Mouse (Mus musculus): Measurements from ENCODE around the gene Snrnp35. TPM values are rescaled to one million over a fixed set of nuclear protein-coding genes. Genes with fewer than 3 reads are reported as not detected.

The Snrnp35 gene
- total and polyA plus RNA-seq, 3 experiments = 10.1 to 26.6 (median 10.2) TPM

DNA sequence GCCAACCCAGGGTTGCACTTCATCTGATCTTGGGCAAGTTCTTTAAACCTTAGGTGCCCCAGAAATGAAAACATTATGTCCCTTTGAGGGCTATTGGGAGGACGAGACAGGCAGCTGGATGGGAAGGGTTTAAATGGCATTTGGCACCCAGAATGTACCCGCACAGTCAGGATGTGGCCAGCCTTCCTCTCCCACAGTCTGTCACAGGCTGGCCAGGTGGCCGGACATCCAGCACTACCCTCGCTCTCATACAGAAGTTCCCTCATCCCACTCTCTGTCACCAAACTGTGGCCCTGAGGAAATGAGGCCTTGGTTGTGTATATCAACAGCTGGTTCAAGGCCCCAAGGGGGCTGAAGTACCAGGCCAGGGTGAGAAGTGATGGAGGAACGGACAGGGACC is 42.0 kb downstream of the Snrnp35 start:
- peaks cover 34% of the 10 kb centered on the region for H3K27me3 ChIP-seq (ENCODE audit: insufficient read depth, low read length)
- no peak overlapping the region for H3K4me3 ChIP-seq (ENCODE audit: low read depth, low read length)
- DNase-seq (ENCODE audit: low spot score) = no peak
- no peaks in the 10 kb centered on the region for H3K36me3 ChIP-seq (replicated peaks)
- no peak for ATAC-seq (ENCODE audit: extremely low read depth, insufficient number of reproducible peaks, low FRiP score, poor library complexity, severe bottlenecking)
- H3K4me1 ChIP-seq (ENCODE audit: insufficient read depth, low read depth, low read length) = peaks cover 13% of the 10 kb centered on the region
- H3K9me3 ChIP-seq (replicated peaks) = no peaks in the 10 kb centered on the region
- TF ChIP-seq GATA2 (IDR thresholded peaks at IDR 0.05; ENCODE audit: borderline replicate concordance, low read depth, low read length) (no peak), GATA1 (IDR thresholded peaks at IDR 0.05; ENCODE audit: borderline replicate concordance, low read length) (no peak), POLR2AphosphoS5 (IDR thresholded peaks at IDR 0.05; ENCODE audit: insufficient replicate concordance, low read depth, low read length) (no peak), TAL1 (conservative IDR thresholded peaks at IDR 0.05; ENCODE audit: low read depth, low read length) (no peak), CTCF (IDR thresholded peaks at IDR 0.05; ENCODE audit: low read depth, low read length) (no peak)

DNA sequence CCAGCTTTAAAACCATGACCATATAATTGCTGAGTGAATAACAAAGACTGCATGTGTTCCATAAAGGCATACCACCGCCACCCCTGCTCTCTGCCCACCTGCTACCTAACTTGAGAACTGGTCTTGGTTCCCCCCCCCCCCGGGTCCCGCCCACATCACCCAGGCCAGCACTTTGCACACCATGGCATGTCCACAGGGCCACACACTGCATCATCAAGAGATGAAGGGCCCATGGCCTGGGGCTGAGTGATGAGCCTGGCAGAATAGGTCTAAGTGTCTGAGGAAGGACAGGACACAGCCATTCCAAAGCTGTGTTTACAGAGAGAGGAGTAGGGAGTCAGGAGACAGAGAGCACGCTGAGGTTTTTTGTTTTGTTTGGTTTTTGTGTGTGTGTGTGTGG is 45.4 kb downstream of the Snrnp35 start:
- TF ChIP-seq TAL1 (conservative IDR thresholded peaks at IDR 0.05; ENCODE audit: low read depth, low read length) (no peak), GATA2 (IDR thresholded peaks at IDR 0.05; ENCODE audit: borderline replicate concordance, low read depth, low read length) (no peak), GATA1 (IDR thresholded peaks at IDR 0.05; ENCODE audit: borderline replicate concordance, low read length) (no peak)
- Histone ChIP-seq H3K27me3 (ENCODE audit: insufficient read depth, low read length) (peaks cover 48% of the 10 kb centered on the region), H3K4me3 (ENCODE audit: low read depth, low read length) (no peak overlapping the region), H3K9me3 (replicated peaks) (no peaks in the 10 kb centered on the region), H3K4me1 (ENCODE audit: insufficient read depth, low read depth, low read length) (peaks cover 21% of the 10 kb centered on the region), H3K36me3 (replicated peaks) (no peaks in the 10 kb centered on the region)
- ATAC-seq (ENCODE audit: extremely low read depth, insufficient number of reproducible peaks, low FRiP score, poor library complexity, severe bottlenecking) (no peak), DNase-seq (ENCODE audit: low spot score) (no peak)

GRCm38 (mm10) chr5:124528791-124529190 is 45.9 kb downstream of the Snrnp35 start:
- no peak for TF ChIP-seq TAL1 (conservative IDR thresholded peaks at IDR 0.05; ENCODE audit: low read depth, low read length)
- TF ChIP-seq CTCF (IDR thresholded peaks at IDR 0.05; ENCODE audit: low read depth, low read length) = no peak
- no peak for TF ChIP-seq GATA1 (IDR thresholded peaks at IDR 0.05; ENCODE audit: borderline replicate concordance, low read length)
- no peak for TF ChIP-seq GATA2 (IDR thresholded peaks at IDR 0.05; ENCODE audit: borderline replicate concordance, low read depth, low read length)
- no peak for TF ChIP-seq POLR2AphosphoS5 (IDR thresholded peaks at IDR 0.05; ENCODE audit: insufficient replicate concordance, low read depth, low read length)
- no peaks in the 10 kb centered on the region for H3K9me3 ChIP-seq (replicated peaks)
- no peak for ATAC-seq (ENCODE audit: extremely low read depth, insufficient number of reproducible peaks, low FRiP score, poor library complexity, severe bottlenecking)
- H3K4me1 ChIP-seq (ENCODE audit: insufficient read depth, low read depth, low read length) = peaks cover 21% of the 10 kb centered on the region
- no peaks in the 10 kb centered on the region for H3K36me3 ChIP-seq (replicated peaks)
- no peak for DNase-seq (ENCODE audit: low spot score)
- peaks cover 50% of the 10 kb centered on the region for H3K27me3 ChIP-seq (ENCODE audit: insufficient read depth, low read length)
- no peak overlapping the region for H3K4me3 ChIP-seq (ENCODE audit: low read depth, low read length)

GRCm38 (mm10) chr5:124529191-124529651 is 46.3 kb downstream of the Snrnp35 start:
- Histone ChIP-seq H3K27me3 (ENCODE audit: insufficient read depth, low read length) (peaks cover 50% of the 10 kb centered on the region), H3K4me3 (ENCODE audit: low read depth, low read length) (no peak overlapping the region), H3K4me1 (ENCODE audit: insufficient read depth, low read depth, low read length) (peaks cover 21% of the 10 kb centered on the region), H3K9me3 (replicated peaks) (no peaks in the 10 kb centered on the region), H3K36me3 (replicated peaks) (no peaks in the 10 kb centered on the region)
- TF ChIP-seq GATA2 (IDR thresholded peaks at IDR 0.05; ENCODE audit: borderline replicate concordance, low read depth, low read length) (no peak), POLR2AphosphoS5 (IDR thresholded peaks at IDR 0.05; ENCODE audit: insufficient replicate concordance, low read depth, low read length) (no peak), CTCF (IDR thresholded peaks at IDR 0.05; ENCODE audit: low read depth, low read length) (no peak), GATA1 (IDR thresholded peaks at IDR 0.05; ENCODE audit: borderline replicate concordance, low read length) (no peak), TAL1 (conservative IDR thresholded peaks at IDR 0.05; ENCODE audit: low read depth, low read length) (no peak)
- ATAC-seq (ENCODE audit: extremely low read depth, insufficient number of reproducible peaks, low FRiP score, poor library complexity, severe bottlenecking) = no peak
- no peak for DNase-seq (ENCODE audit: low spot score)

DNA sequence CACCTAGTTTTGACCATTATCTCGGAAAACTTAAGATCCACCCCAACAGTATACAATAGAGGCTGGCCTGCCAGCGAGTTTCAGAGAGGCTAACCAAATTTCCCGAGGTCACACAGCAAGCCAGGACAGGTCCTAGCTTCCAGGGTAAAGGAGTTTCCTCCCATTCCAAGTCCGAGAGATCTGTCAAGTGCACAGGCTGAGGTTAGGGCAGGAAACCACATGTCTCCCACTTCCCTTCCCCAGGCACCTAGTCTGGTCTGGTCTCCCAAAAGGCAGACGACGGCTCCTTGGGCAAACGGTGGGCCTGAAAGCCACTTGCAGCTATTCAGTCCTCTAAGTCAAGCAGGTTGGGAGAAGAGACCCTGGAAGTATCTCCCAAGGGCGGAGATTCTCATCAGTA is 46.8 kb downstream of the Snrnp35 start:
- DNase-seq (ENCODE audit: low spot score) (no peak), ATAC-seq (ENCODE audit: extremely low read depth, insufficient number of reproducible peaks, low FRiP score, poor library complexity, severe bottlenecking) (no peak)
- Histone ChIP-seq H3K4me1 (ENCODE audit: insufficient read depth, low read depth, low read length) (peaks cover 24% of the 10 kb centered on the region), H3K9me3 (replicated peaks) (no peaks in the 10 kb centered on the region), H3K27me3 (ENCODE audit: insufficient read depth, low read length) (peaks cover 48% of the 10 kb centered on the region), H3K36me3 (replicated peaks) (no peaks in the 10 kb centered on the region), H3K4me3 (ENCODE audit: low read depth, low read length) (no peak overlapping the region)
- no peak for TF ChIP-seq GATA1 (IDR thresholded peaks at IDR 0.05; ENCODE audit: borderline replicate concordance, low read length)
- no peak for TF ChIP-seq TAL1 (conservative IDR thresholded peaks at IDR 0.05; ENCODE audit: low read depth, low read length)
- no peak for TF ChIP-seq GATA2 (IDR thresholded peaks at IDR 0.05; ENCODE audit: borderline replicate concordance, low read depth, low read length)
- TF ChIP-seq CTCF (IDR thresholded peaks at IDR 0.05; ENCODE audit: low read depth, low read length) = no peak
- no peak for TF ChIP-seq POLR2AphosphoS5 (IDR thresholded peaks at IDR 0.05; ENCODE audit: insufficient replicate concordance, low read depth, low read length)

- Histone ChIP-seq H3K4me1 (ENCODE audit: insufficient read depth, low read depth, low read length) (peaks cover 33% of the 10 kb centered on the region), H3K27me3 (ENCODE audit: insufficient read depth, low read length) (peaks cover 45% of the 10 kb centered on the region), H3K36me3 (replicated peaks) (no peaks in the 10 kb centered on the region), H3K9me3 (replicated peaks) (no peaks in the 10 kb centered on the region), H3K4me3 (ENCODE audit: low read depth, low read length) (peak within 1 kb of the TSS; percentile 70)
- TF ChIP-seq CTCF (IDR thresholded peaks at IDR 0.05; ENCODE audit: low read depth, low read length) (no peak), GATA1 (IDR thresholded peaks at IDR 0.05; ENCODE audit: borderline replicate concordance, low read length) (no peak), TAL1 (conservative IDR thresholded peaks at IDR 0.05; ENCODE audit: low read depth, low read length) (no peak), GATA2 (IDR thresholded peaks at IDR 0.05; ENCODE audit: borderline replicate concordance, low read depth, low read length) (no peak), POLR2AphosphoS5 (IDR thresholded peaks at IDR 0.05; ENCODE audit: insufficient replicate concordance, low read depth, low read length) (no peak)
- peak; percentile 62 for DNase-seq (ENCODE audit: low spot score)
- ATAC-seq (ENCODE audit: extremely low read depth, insufficient number of reproducible peaks, low FRiP score, poor library complexity, severe bottlenecking) = no peak
These were observed 48.0 kb downstream of the Snrnp35 start, which contains the start of gene Rilpl1 for GRCm38 (mm10) chr5:124530655-124531582. Gene Rilpl1 (minus strand): TSS chr5:124531391.

Data from G1E (cell line).